Mouse (Mus musculus): ENCODE measurements around the gene Kremen2.

The Kremen2 gene

GRCm38 (mm10) chr17:23761155-23761554 lies 15.5 kb upstream of the Kremen2 start:
- in situ Hi-C loops (cut with MboI, MseI) = no loop called here

GRCm38 (mm10) chr17:23760231-23760630 lies 14.6 kb upstream of the Kremen2 start:
- in situ Hi-C loops (cut with MboI, MseI) = no loop called here

GRCm38 (mm10) chr17:23758801-23759200 lies 13.2 kb upstream of the Kremen2 start:
- in situ Hi-C loops (cut with MboI, MseI) = no loop called here

GRCm38 (mm10) chr17:23757581-23757980 lies 11.9 kb upstream of the Kremen2 start:
- in situ Hi-C loops (cut with MboI, MseI) = no loop called here

- in situ Hi-C loops (cut with MboI, MseI) = no loop called here
Observed at GRCm38 (mm10) chr17:23755689-23756088, 10.1 kb upstream of the Kremen2 start.

GRCm38 (mm10) chr17:23749400-23750191 lies 4.0 kb upstream of the Kremen2 start:
- in situ Hi-C loops (cut with MboI, MseI) = no loop called here

- in situ Hi-C loops (cut with MboI, MseI) = no loop called here
Observed at GRCm38 (mm10) chr17:23748631-23749391, 3.2 kb upstream of the Kremen2 start.

GRCm38 (mm10) chr17:23748026-23748425 lies 2.4 kb upstream of the Kremen2 start:
- in situ Hi-C loops (cut with MboI, MseI) = no loop called here

- in situ Hi-C loops (cut with MboI, MseI) = no loop called here
Observed at GRCm38 (mm10) chr17:23747471-23747870, 1.8 kb upstream of the Kremen2 start.

GRCm38 (mm10) chr17:23746767-23747166 lies 1.1 kb upstream of the Kremen2 start:
- in situ Hi-C loops (cut with MboI, MseI) = no loop called here

- in situ Hi-C loops (cut with MboI, MseI) = no loop called here
Observed at GRCm38 (mm10) chr17:23746311-23746710, 678 bp upstream of the Kremen2 start.

- in situ Hi-C loops (cut with MboI, MseI) = no loop called here
Observed at GRCm38 (mm10) chr17:23744651-23745050, 982 bp downstream of the Kremen2 start.

- in situ Hi-C loops (cut with MboI, MseI) = no loop called here
Observed at GRCm38 (mm10) chr17:23744076-23744475, 1.6 kb downstream of the Kremen2 start.

GRCm38 (mm10) chr17:23742941-23743340 lies 2.7 kb downstream of the Kremen2 start:
- in situ Hi-C loops (cut with MboI, MseI) = no loop called here

GRCm38 (mm10) chr17:23742210-23742793 lies 3.3 kb downstream of the Kremen2 start:
- in situ Hi-C loops (cut with MboI, MseI) = no loop called here

GRCm38 (mm10) chr17:23741359-23742209 lies 4.0 kb downstream of the Kremen2 start:
- in situ Hi-C loops (cut with MboI, MseI) = no loop called here

GRCm38 (mm10) chr17:23740598-23741021 lies 5.0 kb downstream of the Kremen2 start, which contains the start of gene Paqr4:
Gene Paqr4 (minus strand): TSS chr17:23740867.
- in situ Hi-C loops (cut with MboI, MseI) = no loop called here

GRCm38 (mm10) chr17:23740136-23740584 lies 5.5 kb downstream of the Kremen2 start:
- in situ Hi-C loops (cut with MboI, MseI) = no loop called here

GRCm38 (mm10) chr17:23739202-23740135 lies 6.2 kb downstream of the Kremen2 start:
- in situ Hi-C loops (cut with MboI, MseI) = no loop called here

GRCm38 (mm10) chr17:23738836-23739201 lies 6.8 kb downstream of the Kremen2 start:
- in situ Hi-C loops (cut with MboI, MseI) = no loop called here

All from regulatory T cell (primary cell).